Mouse (Mus musculus) MEL (cell line): ENCODE results near the gene Trmt2a.

Source experiments
- CTCF ChIP-seq, 3 experiments: IDR thresholded peaks in 2 of 3; conservative IDR thresholded peaks in 1 of 3; 2 replicates each; pipeline ENCODE4 v1.5.1; 2011 to 2012; ENCODE audit warnings: low read length in 3 of 3, low read depth in 2 of 3, mild to moderate bottlenecking in 2 of 3, improper control_type of control experiment in 1 of 3, inconsistent platforms in 1 of 3, mixed read lengths in 1 of 3, moderate library complexity in 1 of 3; ENCODE audit not compliant: control insufficient read depth in 1 of 3, insufficient read depth in 1 of 3, poor library complexity in 1 of 3, severe bottlenecking in 1 of 3
- ETS1 ChIP-seq: IDR thresholded peaks from 2 replicates; pipeline ENCODE4 v1.6.1; 2012; ENCODE audit warnings: low read depth, mild to moderate bottlenecking, inconsistent platforms, low read length, improper control_type of control experiment, moderate library complexity
- GATA1 ChIP-seq: IDR thresholded peaks from 2 replicates; pipeline ENCODE4 v1.6.1; 2011; ENCODE audit warnings: low read depth, low read length, improper control_type of control experiment
- HCFC1 ChIP-seq: IDR thresholded peaks from 2 replicates; pipeline ENCODE4 v1.6.1; 2012; ENCODE audit warnings: low read depth, mild to moderate bottlenecking, inconsistent platforms, low read length, improper control_type of control experiment, moderate library complexity
- MEF2A ChIP-seq: IDR thresholded peaks from 2 replicates; pipeline ENCODE4 v1.6.1; 2014; ENCODE audit warnings: low read depth, mild to moderate bottlenecking, inconsistent platforms, low read length, improper control_type of control experiment; ENCODE audit not compliant: poor library complexity, insufficient replicate concordance, severe bottlenecking; ENCODE audit errors: extremely low read depth
- POLR2A ChIP-seq, 2 experiments: IDR thresholded peaks; 2 replicates each; pipeline ENCODE4 v1.6.1; 2011 to 2012; ENCODE audit warnings: low read length in 2 of 2, mild to moderate bottlenecking in 2 of 2, control low read depth in 1 of 2, improper control_type of control experiment in 1 of 2, low read depth in 1 of 2, moderate library complexity in 1 of 2; ENCODE audit not compliant: control insufficient read depth in 1 of 2, insufficient read depth in 1 of 2, poor library complexity in 1 of 2
- POLR2AphosphoS5 ChIP-seq: IDR thresholded peaks from 2 replicates; pipeline ENCODE4 v1.6.1; 2012; ENCODE audit warnings: low read depth, borderline replicate concordance, mild to moderate bottlenecking, inconsistent platforms, low read length, moderate library complexity, mixed read lengths
- TAL1 ChIP-seq: IDR thresholded peaks from 2 replicates; pipeline ENCODE4 v1.6.1; 2012; ENCODE audit warnings: mild to moderate bottlenecking, inconsistent platforms, low read length, moderate library complexity, mixed read lengths

- TF ChIP-seq GATA1, result no peak
- no peak for TF ChIP-seq TAL1
- peak in 1 of 2 experiments; percentile 51; a peak in 1 of 4 replicates for TF ChIP-seq POLR2A (IDR thresholded peaks at IDR 0.05; ENCODE audit: control insufficient read depth in 1 of 2, insufficient read depth in 1 of 2, low read depth in 1 of 2, low read length in 2 of 2, poor library complexity in 1 of 2)
- no peak for TF ChIP-seq HCFC1
- TF ChIP-seq CTCF (IDR thresholded peaks at IDR 0.05 in 2 of 3, conservative IDR thresholded peaks at IDR 0.05 in 1 of 3; ENCODE audit: control insufficient read depth in 1 of 3, insufficient read depth in 1 of 3, low read depth in 2 of 3, low read length in 3 of 3, poor library complexity in 1 of 3, severe bottlenecking in 1 of 3), result no peak
- TF ChIP-seq POLR2AphosphoS5, result no peak
- TF ChIP-seq MEF2A, result no peak
- no peak for TF ChIP-seq ETS1
Measured at GRCm38 (mm10) chr16:18253866-18254265, 5.4 kb downstream of the Trmt2a start.
